Mouse (Mus musculus) forebrain, embryonic 15.5 days (tissue): ENCODE data around the gene Xbp1. TPM values are rescaled to one million over a fixed set of nuclear protein-coding genes. Genes with fewer than 3 reads are reported as not detected.
"Not testable (repeated sequence)": the region's sequence is repeated elsewhere in the genome, so short reads cannot be mapped to it uniquely, and the experiment has no call there.

Experiments
- ATAC-seq: fragments of 200-750 bp; cut with Nextera tagmentation; replicated peaks from 2 replicates; pipeline ENCODE4 v1.8.0; 2017; ENCODE audit warnings: mild to moderate bottlenecking, moderate TSS enrichment, moderate library complexity
- H3K27ac ChIP-seq: fragments of 300-500 bp; sonication (generic); replicated peaks from 2 replicates; pipeline ENCODE4 v1.5.1; 2015; ENCODE audit warnings: mild to moderate bottlenecking, inconsistent platforms
- H3K27me3 ChIP-seq: fragments of 300-500 bp; sonication (generic); 2 replicates; pipeline ENCODE4 v1.6.1; 2015; ENCODE audit warnings: inconsistent platforms
- H3K36me3 ChIP-seq: fragments of 300-500 bp; sonication (generic); 2 replicates; pipeline ENCODE4 v1.6.1; 2015; ENCODE audit warnings: mild to moderate bottlenecking, inconsistent platforms
- H3K4me1 ChIP-seq: fragments of 300-500 bp; sonication (generic); 2 replicates; pipeline ENCODE4 v1.6.1; 2015; ENCODE audit warnings: inconsistent platforms
- H3K4me2 ChIP-seq: fragments of 300-500 bp; sonication (generic); replicated peaks from 2 replicates; pipeline ENCODE4 v1.6.1; 2015; ENCODE audit warnings: mild to moderate bottlenecking, inconsistent platforms
- H3K4me3 ChIP-seq: fragments of 300-500 bp; sonication (generic); 2 replicates; pipeline ENCODE4 v1.5.1; 2015; ENCODE audit warnings: mild to moderate bottlenecking, inconsistent platforms
- H3K9ac ChIP-seq: fragments of 300-500 bp; sonication (generic); replicated peaks from 2 replicates; pipeline ENCODE4 v1.6.1; 2015; ENCODE audit warnings: mild to moderate bottlenecking, inconsistent platforms
- H3K9me3 ChIP-seq: fragments of 300-500 bp; sonication (generic); 2 replicates; pipeline ENCODE4 v1.6.1; 2016; ENCODE audit warnings: inconsistent platforms
- WGBS: fragments of 180-500 bp; shearing (Covaris S2); methylation state at CpG from one replicate; pipeline ENCODE4 v1.1.7; 2015; ENCODE audit warnings: mixed read lengths; 5-methylcytosine and 5-hydroxymethylcytosine counted together
- polyA plus RNA-seq: library from polyadenylated mRNA; unstranded; fragments of >200 nt; fragmentation: Nextera tagmentation; extraction: Ambion mirVana; gene quantifications from 2 replicates; pipeline ENCODE4 v1.2.1, GENCODE M21; 2015

Gene Xbp1
- polyA plus RNA-seq, 1 experiment from 2014 or later, result 135 TPM

DNA sequence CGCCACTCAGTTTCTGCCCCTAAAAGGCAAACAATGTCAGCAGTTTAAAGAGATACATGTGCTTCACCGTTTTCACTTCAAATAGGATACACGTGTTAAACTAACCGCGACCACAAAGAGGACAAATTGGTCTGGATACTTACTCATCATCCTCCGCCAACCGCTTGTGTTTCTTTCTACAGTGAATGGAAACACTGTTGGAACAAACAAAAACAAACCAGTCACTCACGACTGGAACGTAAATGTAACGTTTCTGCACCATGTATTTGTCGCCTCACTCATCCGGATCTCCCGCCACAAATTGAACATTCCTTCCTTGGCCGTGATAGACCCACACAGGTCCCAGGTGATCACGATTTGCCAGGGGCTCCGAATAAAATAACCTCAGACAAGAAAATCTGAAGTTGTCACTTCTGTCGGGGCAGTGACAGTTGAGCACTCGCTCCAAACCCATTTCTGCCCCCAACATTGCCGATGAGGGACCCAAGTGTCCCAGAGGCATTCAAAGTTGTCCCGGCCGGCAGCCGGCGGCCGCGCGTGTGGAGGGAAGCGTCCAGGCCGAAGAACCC, 20.9 kb downstream of the Xbp1 start:
- 1% methylated on average over 28 of the region's 28 CpGs for WGBS
- H3K4me3 ChIP-seq, result peak overlapping the region; percentile 94
- ATAC-seq, result 0 out of 2 replicates have a peak, but pooled peaks have one; percentile 3
- peak overlapping the region; percentile 64 for H3K27ac ChIP-seq
- H3K4me1 ChIP-seq, result peaks cover 30% of the 10 kb centered on the region
- peak overlapping the region; percentile 79 for H3K4me2 ChIP-seq
- H3K27me3 ChIP-seq, result no peaks in the 10 kb centered on the region
- H3K9ac ChIP-seq, result peak overlapping the region; percentile 94
- no peaks in the 10 kb centered on the region for H3K9me3 ChIP-seq
- 0 out of 2 replicates have a peak, but pooled peaks cover 3% of the 10 kb centered on the region for H3K36me3 ChIP-seq

DNA sequence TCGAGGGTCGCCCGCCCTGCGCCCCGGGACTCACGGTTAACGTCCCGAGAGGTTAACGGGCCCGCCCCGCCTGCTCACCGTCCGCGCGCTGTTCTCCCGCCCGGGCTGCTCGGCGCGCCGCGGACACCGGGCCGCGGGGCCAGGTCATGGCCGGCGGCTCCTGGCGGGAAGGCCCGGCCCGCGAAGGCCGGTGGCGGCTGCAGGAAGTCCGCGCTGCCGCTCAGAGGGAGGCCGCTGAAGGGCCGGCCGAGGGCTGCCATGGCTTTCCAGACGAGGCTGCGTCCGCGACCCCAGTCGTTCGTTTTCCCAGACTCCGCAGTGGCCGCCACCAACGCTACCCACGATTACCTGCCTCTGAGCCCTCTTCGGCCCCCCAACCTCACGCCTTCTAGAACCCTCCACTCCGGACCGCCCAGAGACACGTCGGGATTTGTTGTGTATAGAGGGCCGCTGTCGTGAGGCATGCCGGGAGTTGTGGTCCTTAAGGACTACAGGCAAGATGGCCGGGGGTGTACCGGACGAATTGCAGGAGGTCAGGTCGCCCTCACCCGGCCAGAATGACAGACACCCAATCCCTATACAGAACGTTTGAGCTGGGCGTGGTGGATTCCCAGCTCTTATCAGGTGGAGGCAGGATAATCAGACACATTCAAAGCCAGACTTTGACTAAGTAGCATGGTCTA, 21.5 kb downstream of the Xbp1 start, which contains the start of gene Ccdc117:
Gene Ccdc117 (minus strand): TSS at position 389 of the 683 bp plus-strand sequence.
- WGBS, result under 1% methylated on average over 65 of the region's 65 CpGs
- Histone ChIP-seq H3K9ac (peak within 1 kb of the TSS; percentile 94), H3K4me1 (peaks cover 30% of the 10 kb centered on the region), H3K27ac (peak within 1 kb of the TSS; percentile 64), H3K4me2 (peak within 1 kb of the TSS; percentile 79), H3K27me3 (no peaks in the 10 kb centered on the region), H3K36me3 (0 out of 2 replicates have a peak, but pooled peaks cover 3% of the 10 kb centered on the region), H3K9me3 (no peaks in the 10 kb centered on the region), H3K4me3 (peak within 1 kb of the TSS; percentile 94)
- peak; percentile 99 for ATAC-seq

DNA sequence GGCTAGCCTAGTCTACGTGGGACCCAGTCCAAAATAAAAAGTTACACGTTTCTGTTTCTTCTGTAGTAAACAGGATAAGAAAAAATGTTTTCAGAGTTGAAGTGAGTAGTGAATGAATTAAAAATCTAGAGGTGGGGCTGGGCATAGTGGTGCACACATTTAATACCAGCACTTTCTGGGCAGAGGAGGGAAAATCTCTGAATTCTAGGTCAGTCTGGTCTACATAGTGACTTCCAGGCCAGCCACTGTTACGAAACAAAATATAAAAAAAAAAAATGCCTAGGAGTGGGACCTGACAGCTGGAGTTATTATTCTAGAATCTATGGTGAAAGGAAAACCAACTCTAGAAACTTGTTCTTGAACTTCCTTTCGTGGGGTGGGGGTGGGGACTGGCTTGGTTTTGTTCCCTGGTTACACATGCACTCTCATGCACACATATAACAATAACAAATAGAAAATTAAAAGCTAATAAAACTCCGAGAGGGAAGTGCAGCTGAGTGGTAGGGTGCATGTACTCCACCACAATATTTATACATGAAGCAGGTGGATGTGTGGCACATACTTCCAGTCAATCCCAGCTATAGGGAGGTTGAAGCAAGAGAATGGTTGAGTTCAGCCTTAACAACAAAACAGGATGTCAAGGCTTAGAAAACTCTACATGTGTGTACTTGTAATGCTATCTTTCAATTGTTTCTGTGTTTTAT, 22.2 kb downstream of the Xbp1 start:
- ATAC-seq, result peak; percentile 49; the same call in 1 of the 2 replicates
- Histone ChIP-seq H3K4me1 (peaks cover 30% of the 10 kb centered on the region), H3K4me3 (peak overlapping the region; percentile 94), H3K27ac (no peak overlapping the region), H3K27me3 (no peaks in the 10 kb centered on the region), H3K9me3 (no peaks in the 10 kb centered on the region), H3K9ac (peak overlapping the region; percentile 94), H3K36me3 (0 out of 2 replicates have a peak, but pooled peaks cover 3% of the 10 kb centered on the region), H3K4me2 (peak overlapping the region; percentile 79)
- whole genome bisulfite sequencing, result 57% methylated on average over 5 of the region's 5 CpGs

DNA sequence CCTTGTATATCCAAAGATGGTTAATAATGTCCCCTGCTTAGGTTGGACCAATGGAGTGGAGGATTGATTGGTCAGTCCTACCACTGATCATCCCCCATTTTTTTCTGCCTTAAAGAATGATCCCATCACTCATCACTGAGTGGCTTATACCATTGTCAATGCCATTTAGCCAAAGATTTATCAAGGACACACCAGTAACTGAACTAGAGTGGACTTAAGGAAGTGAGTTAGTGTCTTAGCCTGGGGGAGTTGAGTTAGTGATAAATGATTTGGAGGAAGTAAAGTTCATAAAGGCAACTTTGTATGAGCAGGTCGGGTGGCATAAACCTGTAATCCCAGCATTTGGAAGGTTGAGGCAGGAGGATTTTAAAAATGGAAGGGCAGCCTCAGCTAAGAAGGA, 22.8 kb downstream of the Xbp1 start:
- Histone ChIP-seq H3K4me3 (no peak overlapping the region), H3K36me3 (0 out of 2 replicates have a peak, but pooled peaks cover 3% of the 10 kb centered on the region), H3K9me3 (no peaks in the 10 kb centered on the region), H3K27ac (no peak overlapping the region), H3K4me1 (peaks cover 30% of the 10 kb centered on the region), H3K27me3 (no peaks in the 10 kb centered on the region), H3K9ac (no peak overlapping the region), H3K4me2 (no peak overlapping the region)
- ATAC-seq, result no peak
- WGBS, result 95% methylated on average over 1 of the region's 1 CpGs

DNA sequence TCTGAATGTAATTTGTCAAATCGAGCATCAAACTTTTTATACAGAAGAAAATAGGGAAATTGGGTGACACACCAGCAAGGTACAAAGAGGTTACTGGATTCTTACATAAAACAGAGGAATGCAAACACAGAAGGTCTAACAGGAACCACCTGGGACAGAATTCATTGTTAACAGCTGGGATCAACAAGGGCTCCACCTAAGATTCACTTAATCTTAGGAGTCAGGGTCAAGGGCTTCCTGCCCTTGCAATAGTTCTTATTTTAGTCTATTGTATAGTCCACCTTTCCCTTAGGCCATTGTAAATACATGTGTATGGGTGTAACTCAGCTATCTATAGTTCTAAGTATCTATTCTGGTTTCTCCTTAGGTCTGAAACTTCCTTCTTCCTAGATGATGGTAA, 24.2 kb downstream of the Xbp1 start:
- H3K9me3 ChIP-seq, H3K27me3 ChIP-seq, H3K36me3 ChIP-seq, H3K4me3 ChIP-seq, H3K4me2 ChIP-seq, H3K9ac ChIP-seq, H3K27ac ChIP-seq, ATAC-seq: not testable (repeated sequence)
- 71% methylated on average over 1 of the region's 1 CpGs for WGBS
- H3K4me1 ChIP-seq, result peaks cover 18% of the 10 kb centered on the region

DNA sequence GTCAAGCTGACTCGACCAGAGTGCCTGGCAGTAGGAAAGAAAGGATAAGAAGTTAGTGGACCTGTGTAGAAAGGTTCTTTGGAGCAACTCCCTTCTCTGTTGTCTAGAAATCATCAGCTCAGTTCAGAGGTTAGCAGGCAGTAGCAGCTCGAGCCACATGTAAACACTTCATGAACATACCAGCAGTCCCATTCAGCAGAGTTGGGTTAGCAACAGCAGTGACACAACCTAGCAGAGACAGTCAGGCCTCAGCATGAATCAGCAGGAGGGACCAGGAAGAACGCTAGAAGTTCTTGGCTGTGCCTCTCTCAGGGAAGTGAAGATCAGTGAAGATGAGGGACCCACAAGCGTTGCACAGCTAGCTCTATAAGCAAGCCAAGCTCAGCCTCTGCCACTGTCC, 25.0 kb downstream of the Xbp1 start:
- peaks cover 13% of the 10 kb centered on the region for H3K4me1 ChIP-seq
- ATAC-seq, result no peak
- H3K9ac ChIP-seq, result no peak overlapping the region
- H3K4me2 ChIP-seq, result no peak overlapping the region
- no peaks in the 10 kb centered on the region for H3K36me3 ChIP-seq
- no peak overlapping the region for H3K4me3 ChIP-seq
- 84% methylated on average over 4 of the region's 4 CpGs for WGBS
- H3K27ac ChIP-seq, result no peak overlapping the region
- no peaks in the 10 kb centered on the region for H3K27me3 ChIP-seq
- no peaks in the 10 kb centered on the region for H3K9me3 ChIP-seq

DNA sequence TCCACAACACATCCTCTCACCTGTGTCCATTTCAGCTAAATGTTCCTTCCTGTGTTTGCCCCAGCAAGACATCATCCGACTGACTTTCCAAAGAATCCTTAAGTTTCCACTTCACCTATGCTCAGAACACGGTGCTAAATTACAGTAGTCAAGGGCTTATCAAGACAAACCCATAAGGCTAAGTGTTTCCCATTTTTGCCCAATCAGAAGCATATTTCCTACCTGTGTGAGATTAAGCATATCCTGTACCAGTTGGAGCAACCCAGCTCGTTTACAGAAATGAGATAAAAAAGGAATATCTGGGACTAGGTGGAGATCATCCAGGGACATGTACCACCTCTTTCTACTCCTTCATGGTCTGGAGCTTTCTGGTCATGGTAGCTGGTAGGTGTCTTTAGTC, 26.2 kb downstream of the Xbp1 start:
- no peaks in the 10 kb centered on the region for H3K9me3 ChIP-seq
- peaks cover 4% of the 10 kb centered on the region; the same call in 1 of the 2 replicates for H3K4me1 ChIP-seq
- ATAC-seq, result no peak
- no peak overlapping the region for H3K27ac ChIP-seq
- no peaks in the 10 kb centered on the region for H3K36me3 ChIP-seq
- H3K9ac ChIP-seq, result no peak overlapping the region
- 89% methylated on average over 3 of the region's 3 CpGs for WGBS
- no peaks in the 10 kb centered on the region for H3K27me3 ChIP-seq
- H3K4me2 ChIP-seq, result no peak overlapping the region
- no peak overlapping the region for H3K4me3 ChIP-seq

DNA sequence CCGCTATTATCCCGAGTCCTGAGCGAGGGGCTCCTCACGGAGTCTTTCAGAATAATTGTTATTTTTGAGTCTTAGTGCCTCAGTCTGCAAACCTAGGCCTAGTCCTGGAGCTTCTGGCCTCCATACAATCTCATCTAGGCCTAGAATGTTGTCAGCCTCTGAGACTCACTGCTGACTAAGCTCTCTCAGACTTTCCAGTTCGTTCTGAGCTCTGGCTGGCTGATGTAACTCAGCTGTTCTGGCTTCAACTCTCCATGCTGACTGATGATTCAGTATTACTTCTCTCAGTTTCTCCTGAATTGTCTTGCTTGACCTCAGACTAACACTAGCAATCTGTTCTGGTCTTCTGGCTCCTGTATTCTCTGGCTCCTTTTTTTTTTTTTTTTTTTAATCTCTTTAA, 31.0 kb downstream of the Xbp1 start:
- no peaks in the 10 kb centered on the region for H3K4me1 ChIP-seq
- no peak overlapping the region for H3K27ac ChIP-seq
- no peak overlapping the region for H3K9ac ChIP-seq
- H3K9me3 ChIP-seq, result no peaks in the 10 kb centered on the region
- 89% methylated on average over 5 of the region's 5 CpGs for whole genome bisulfite sequencing
- H3K36me3 ChIP-seq, result no peaks in the 10 kb centered on the region
- no peak for ATAC-seq
- H3K4me3 ChIP-seq, result no peak overlapping the region
- no peak overlapping the region for H3K4me2 ChIP-seq
- no peaks in the 10 kb centered on the region for H3K27me3 ChIP-seq

DNA sequence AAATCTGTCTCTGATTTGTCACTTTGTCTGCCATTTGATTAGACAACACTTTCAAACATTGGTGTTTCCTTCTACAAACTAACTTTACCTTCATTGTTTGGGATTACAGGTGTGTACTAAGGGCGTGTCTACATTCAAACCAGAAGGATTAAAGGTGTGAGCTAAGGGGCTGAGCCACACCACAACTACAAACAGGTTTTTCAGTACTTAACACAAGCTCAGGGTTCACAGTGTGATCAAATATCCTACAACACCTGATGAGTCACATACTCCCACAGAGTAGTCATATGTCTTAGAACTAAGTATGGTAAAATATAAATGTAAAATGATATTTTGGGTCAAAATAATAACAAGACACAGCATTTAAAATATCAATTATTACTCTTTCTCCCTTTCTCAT, 31.5 kb downstream of the Xbp1 start:
- H3K27ac ChIP-seq, result no peak overlapping the region
- WGBS, result 59% methylated on average over 1 of the region's 1 CpGs
- no peak overlapping the region for H3K4me3 ChIP-seq
- no peaks in the 10 kb centered on the region for H3K36me3 ChIP-seq
- no peak for ATAC-seq
- H3K27me3 ChIP-seq, result no peaks in the 10 kb centered on the region
- H3K9me3 ChIP-seq, result no peaks in the 10 kb centered on the region
- H3K9ac ChIP-seq, result no peak overlapping the region
- H3K4me1 ChIP-seq, result no peaks in the 10 kb centered on the region
- H3K4me2 ChIP-seq, result no peak overlapping the region

DNA sequence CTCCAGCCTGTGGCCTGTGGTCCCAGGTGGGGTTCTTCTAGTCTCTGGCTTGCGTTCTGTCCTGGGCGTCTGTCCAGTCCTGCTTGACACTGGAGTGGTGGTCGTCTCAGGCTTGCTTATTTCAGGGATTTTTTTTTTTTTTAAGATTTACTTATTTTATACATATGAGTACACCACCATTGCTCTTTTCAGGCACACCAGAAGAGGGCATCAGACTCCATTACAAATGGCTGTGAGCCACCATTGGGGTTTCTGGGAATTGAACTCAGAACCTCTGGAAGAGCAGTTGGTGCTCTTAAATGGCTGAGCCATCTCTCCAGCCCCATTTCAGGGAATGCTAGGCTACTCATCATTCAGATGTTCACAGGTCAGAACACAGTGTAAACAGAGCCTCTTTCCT, 39.8 kb downstream of the Xbp1 start:
- Histone ChIP-seq H3K9ac (no peak overlapping the region), H3K4me3 (no peak overlapping the region), H3K9me3 (no peaks in the 10 kb centered on the region), H3K4me1 (peaks cover 4% of the 10 kb centered on the region), H3K27me3 (no peaks in the 10 kb centered on the region), H3K4me2 (no peak overlapping the region), H3K36me3 (no peaks in the 10 kb centered on the region), H3K27ac (no peak overlapping the region)
- WGBS, result 87% methylated on average over 3 of the region's 3 CpGs
- no peak for ATAC-seq

DNA sequence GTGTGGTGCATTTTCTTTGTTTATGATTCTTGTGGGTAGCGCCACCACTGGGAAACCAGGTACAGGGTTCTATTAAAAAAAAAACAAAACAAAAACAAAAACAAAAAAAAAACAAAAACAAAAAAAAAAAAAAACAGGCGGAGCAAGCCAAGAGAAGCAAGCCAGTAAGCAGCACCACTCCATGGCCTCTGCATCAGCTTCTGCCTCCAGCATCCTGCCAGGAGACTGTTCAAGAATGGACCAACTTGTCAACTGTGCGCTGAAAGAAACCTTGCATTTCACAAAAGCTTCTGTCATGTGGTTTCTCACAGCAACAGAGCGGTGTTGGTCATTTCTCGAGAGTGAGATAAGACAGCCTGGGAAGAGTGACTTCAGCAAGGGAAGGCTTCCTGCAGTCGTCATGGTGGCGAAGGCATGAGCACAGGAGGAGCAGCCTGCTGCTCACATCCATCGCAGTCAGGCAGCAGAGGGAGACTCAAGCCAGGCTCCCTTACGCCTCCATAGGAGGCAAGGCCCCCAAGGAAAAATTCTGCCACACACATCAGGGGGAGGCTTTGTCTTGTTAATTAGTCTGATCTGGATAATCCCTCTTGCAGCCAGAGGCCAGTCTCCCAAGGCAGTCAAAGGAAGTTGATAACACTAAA, 42.3 kb downstream of the Xbp1 start:
- ATAC-seq, result 0 out of 2 replicates have a peak, but pooled peaks have one; percentile 32
- 17% methylated on average over 9 of the region's 9 CpGs for WGBS
- Histone ChIP-seq H3K4me3 (no peak overlapping the region), H3K9ac (no peak overlapping the region), H3K27ac (no peak overlapping the region), H3K4me2 (no peak overlapping the region), H3K4me1 (peaks cover 4% of the 10 kb centered on the region), H3K36me3 (no peaks in the 10 kb centered on the region), H3K27me3 (no peaks in the 10 kb centered on the region), H3K9me3 (no peaks in the 10 kb centered on the region)

DNA sequence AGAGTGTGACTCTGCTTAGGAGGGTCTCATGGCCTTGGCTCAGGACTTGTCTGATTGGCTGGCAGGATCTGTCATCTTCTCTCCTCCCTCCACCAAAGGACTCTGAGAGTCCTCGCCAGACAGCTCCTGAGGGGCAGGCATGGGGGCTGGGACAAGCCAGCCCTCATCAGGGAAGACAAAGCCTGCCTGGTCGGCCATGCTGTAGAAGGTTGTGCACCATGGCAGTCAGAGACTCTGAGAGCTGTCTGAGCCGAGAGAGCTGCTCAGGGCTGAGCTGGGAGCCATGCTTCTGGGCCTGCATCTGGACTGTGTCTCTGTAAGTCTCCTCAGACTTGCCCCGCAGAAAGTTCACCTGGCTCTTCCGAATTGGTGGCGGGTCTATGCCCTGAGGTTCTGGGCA, 43.4 kb downstream of the Xbp1 start:
- H3K4me3 ChIP-seq, result no peak overlapping the region
- H3K9me3 ChIP-seq, result no peaks in the 10 kb centered on the region
- H3K4me2 ChIP-seq, result no peak overlapping the region
- ATAC-seq, result no peak
- no peaks in the 10 kb centered on the region for H3K27me3 ChIP-seq
- no peaks in the 10 kb centered on the region for H3K36me3 ChIP-seq
- no peak overlapping the region for H3K9ac ChIP-seq
- peaks cover 4% of the 10 kb centered on the region for H3K4me1 ChIP-seq
- WGBS, result 49% methylated on average over 6 of the region's 6 CpGs
- H3K27ac ChIP-seq, result no peak overlapping the region
